In the genomic region with DNA sequence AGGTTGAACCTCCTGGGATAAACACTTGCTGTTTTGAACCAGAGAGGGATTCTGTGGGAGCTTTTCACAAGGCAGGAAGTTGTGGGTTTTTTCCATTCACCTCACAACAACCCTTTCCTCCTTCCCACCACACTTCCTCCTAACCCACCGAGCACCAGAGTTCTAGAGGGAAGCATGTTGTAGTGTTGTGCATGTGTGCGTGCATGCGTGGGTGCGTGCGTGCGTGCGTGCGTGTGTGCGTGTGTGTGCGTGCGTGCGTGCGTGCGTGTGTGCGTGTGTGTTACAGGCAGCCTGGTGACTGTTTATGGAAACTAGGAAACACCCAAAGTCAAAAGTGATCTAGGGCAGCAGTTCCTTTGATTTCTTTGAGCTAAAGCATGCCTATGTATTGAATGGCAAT, we compare ENCODE assay signal across 16 mouse cellular contexts.
DNase-seq lines count a peak whose midpoint lies in the region; ATAC-seq and TF ChIP-seq lines count a peak whose summit lies in the region.
"Had no signal": no experiment of that assay in that cellular context is flagged by ENCODE, and none has a peak within 500 bp of the region (broad histone marks: within the 10 kb centered on the region; RNA-seq: fewer than 3 reads in every experiment).

No protein-coding gene starts in this region.

- peaks cover 15 to 26% of the 10 kb centered on the region in 2 experiments for H3K4me1 ChIP-seq in heart, embryonic 14.5 days (ENCODE audit: control insufficient read depth in 2 of 2, insufficient read depth in 2 of 2, low read length in 2 of 2)
- H3K4me1 ChIP-seq in lung, postnatal 0 days (ENCODE audit: insufficient read depth, low read depth, low read length) = peaks cover 7% of the 10 kb centered on the region; the same call in 1 of the 2 replicates

- no peaks in the 10 kb centered on the region for H3K9me3 ChIP-seq in heart, embryonic 14.5 days (ENCODE audit: control insufficient read depth, low read length)
- H3K9me3 ChIP-seq in lung, postnatal 0 days (ENCODE audit: low read length) = no peaks in the 10 kb centered on the region
- H3K9me3 ChIP-seq: megakaryocyte, embryonic 14.5 days had no signal

- H3K27ac ChIP-seq in heart, embryonic 14.5 days (replicated peaks in 1 of 2; ENCODE audit: control insufficient read depth in 1 of 2, insufficient read depth in 1 of 2, low read depth in 2 of 2, low read length in 2 of 2) = peak overlapping the region; percentile 43 to 49; a peak in 3 of 4 replicates
- no peak overlapping the region for H3K27ac ChIP-seq in lung, postnatal 0 days (ENCODE audit: low read length)
- H3K27ac ChIP-seq: kidney, postnatal 0 days had no signal

- H3K27me3 ChIP-seq in heart, embryonic 14.5 days (ENCODE audit: control insufficient read depth, insufficient read depth, low read length) = no peaks in the 10 kb centered on the region
- no peaks in the 10 kb centered on the region for H3K27me3 ChIP-seq in lung, postnatal 0 days (replicated peaks; ENCODE audit: insufficient read depth, low read length)
- H3K27me3 ChIP-seq in splenic B cell, adult 2 months (ENCODE audit: control insufficient read depth, insufficient read depth, low read length, poor library complexity, severe bottlenecking) = no peaks in the 10 kb centered on the region
- H3K27me3 ChIP-seq: megakaryocyte, embryonic 14.5 days; Patski had no signal

- H3K36me3 ChIP-seq in heart, embryonic 14.5 days (ENCODE audit: control insufficient read depth, insufficient read depth, low read length) = no peaks in the 10 kb centered on the region
- no peaks in the 10 kb centered on the region for H3K36me3 ChIP-seq in lung, postnatal 0 days (ENCODE audit: insufficient read depth, low read length)
- H3K36me3 ChIP-seq in splenic B cell, adult 2 months (ENCODE audit: control insufficient read depth, insufficient read depth, low read length, poor library complexity, severe bottlenecking) = no peaks in the 10 kb centered on the region

- no peak overlapping the region for H3K4me3 ChIP-seq in heart, embryonic 14.5 days (ENCODE audit: control insufficient read depth in 1 of 2, insufficient read depth in 1 of 2, low read depth in 1 of 2, low read length in 2 of 2)
- no peak overlapping the region for H3K4me3 ChIP-seq in lung, postnatal 0 days (ENCODE audit: low read depth, low read length)
- H3K4me3 ChIP-seq: megakaryocyte, embryonic 14.5 days had no signal

- WGBS in heart, embryonic 14.5 days = 81% methylated on average over 15 of the region's 15 CpGs
- WGBS in lung, postnatal 0 days = 79% methylated on average over 15 of the region's 15 CpGs

- no peak for ATAC-seq in heart, embryonic 14.5 days (ENCODE audit: insufficient number of reproducible peaks, insufficient read depth, low FRiP score, low read depth)
- ATAC-seq in lung, postnatal 0 days = no peak
- peak; percentile 48 for ATAC-seq in inflammation-experienced regulatory T-cells, adult 6 months
- ATAC-seq: Patski had no signal

- no peak for TF ChIP-seq CTCF in lung, postnatal 0 days (IDR thresholded peaks at IDR 0.05)

- no peak for DNase-seq in heart, adult 9 months (ENCODE audit: low spot score in 2 of 2)
- no peak for DNase-seq in lung, postnatal 0 days (ENCODE audit: low spot score)
- DNase-seq in lung, postnatal 25 days (ENCODE audit: low spot score) = no peak
- peak; percentile 57 for DNase-seq in splenic B cell, adult 2 months (ENCODE audit: low read depth, low spot score)
- no peak for DNase-seq in ovary, postnatal 14 days (ENCODE audit: low spot score)
- DNase-seq in layer of hippocampus, adult 11-12 months (ENCODE audit: low spot score) = no peak
- DNase-seq: adrenal gland, postnatal 25 days; cerebellum, adult 18-20 months; gastrocnemius, postnatal 10 days; layer of hippocampus, postnatal 36 days; right cerebral cortex, adult 18-20 months had no signal

- TF ChIP-seq EP300 in lung, postnatal 0 days (IDR thresholded peaks at IDR 0.05) = no peak

- no peak overlapping the region for H3K4me2 ChIP-seq in heart, embryonic 14.5 days (ENCODE audit: low read length)
- H3K4me2 ChIP-seq in lung, postnatal 0 days (replicated peaks; ENCODE audit: low read depth, low read length) = peak overlapping the region; percentile 25; the same call in 1 of the 2 replicates

- H3K9ac ChIP-seq in heart, embryonic 14.5 days (ENCODE audit: low read length) = no peak overlapping the region
- H3K9ac ChIP-seq in lung, postnatal 0 days (replicated peaks; ENCODE audit: low read depth) = no peak overlapping the region
